Mouse (Mus musculus) adrenal gland, postnatal 10 days (tissue): Measurements from ENCODE around the gene Rps11. TPM values are rescaled to one million over a fixed set of nuclear protein-coding genes. Genes with fewer than 3 reads are reported as not detected.

Source experiments
- DNase-seq: peaks from one replicate; pipeline ENCODE4 v3.0.0; 2021; ENCODE audit warnings: mixed read lengths
- microRNA-seq: library from miRNA; unstranded; fragments of <30 nt; microRNA quantifications from one replicate; pipeline ENCODE4 v1.2.0, GENCODE M21; 2021
- total RNA-seq, 2 experiments: library from RNA; stranded (reverse); gene quantifications; 2 replicates each; pipeline ENCODE4 v1.2.3; 2021

Rps11 gene
- total RNA-seq, 2 experiments from 2014 or later: 1,283 to 1,295 TPM

GRCm38 (mm10) chr7:45083300-45083890 is 40.8 kb downstream of the Rps11 start:
- DNase-seq: peak; percentile 1

- DNase-seq: peak; percentile 60
Measured at GRCm38 (mm10) chr7:45082401-45083299, 41.6 kb downstream of the Rps11 start.

- no peak for DNase-seq
Measured at GRCm38 (mm10) chr7:45081016-45081415, 43.2 kb downstream of the Rps11 start.

- DNase-seq: peak; percentile 95
Measured at GRCm38 (mm10) chr7:45079856-45080255, 44.4 kb downstream of the Rps11 start.

GRCm38 (mm10) chr7:45078513-45078912 is 45.7 kb downstream of the Rps11 start:
- peak; percentile 87 for DNase-seq

- no peak for DNase-seq
Measured at GRCm38 (mm10) chr7:45077829-45078228, 46.4 kb downstream of the Rps11 start.

- DNase-seq: no peak
Measured at GRCm38 (mm10) chr7:45077322-45077721, 46.9 kb downstream of the Rps11 start.

- no peak for DNase-seq
Measured at GRCm38 (mm10) chr7:45076501-45076900, 47.7 kb downstream of the Rps11 start.

GRCm38 (mm10) chr7:45075405-45075804 is 48.8 kb downstream of the Rps11 start:
- DNase-seq: peak; percentile 68

GRCm38 (mm10) chr7:45073949-45074348 is 50.3 kb downstream of the Rps11 start:
- no peak for DNase-seq

GRCm38 (mm10) chr7:45073171-45073707 is 51.0 kb downstream of the Rps11 start:
- DNase-seq: no peak

Small RNA genes lying within 50 kb of the gene (microRNA-seq; reads per million reads assigned to microRNA genes)
- gene Mir150 (1,119 reads per million, percentile 75 among the genes with 10 or more reads in this experiment), gene Mir5121 (56.3 reads per million, percentile 37 among the genes with 10 or more reads in this experiment), gene Mir7055 (not detected)

Other genes starting within 250 kb of the Rps11 start
- 10 to 100 TPM; 73.7 to 83.7 TPM for gene Med25, start 231.7 kb downstream of the Rps11 start, total RNA-seq
- gene Fuz, start 228.4 kb downstream of the Rps11 start, total RNA-seq: 10 to 100 TPM; 19.5 to 24.8 TPM
- 10 to 100 TPM; 83.6 to 93.2 TPM for gene Ap2a1, start 194.9 kb downstream of the Rps11 start, total RNA-seq
- gene Tsks, start 181.2 kb downstream of the Rps11 start, total RNA-seq: not detected
- gene Cpt1c, start 149.6 kb downstream of the Rps11 start, total RNA-seq: 10 to 100 TPM in 1 of 2 experiments, 1 to 10 TPM in 1; 9.8 to 15.3 TPM
- gene Prmt1, start 137.9 kb downstream of the Rps11 start, total RNA-seq: 100 to 1,000 TPM; 254 to 258 TPM
- 10 to 100 TPM; 80.3 to 89.6 TPM for gene Irf3, start 126.8 kb downstream of the Rps11 start, total RNA-seq
- gene Bcl2l12, start 125.7 kb downstream of the Rps11 start, total RNA-seq: 10 to 100 TPM; 15.8 to 16.2 TPM
- 10 to 100 TPM; 69.6 to 81.1 TPM for gene Scaf1, start 108.1 kb downstream of the Rps11 start, total RNA-seq
- 10 to 100 TPM; 57.6 to 60.2 TPM for gene Rras, start 106.5 kb downstream of the Rps11 start, total RNA-seq
- gene Prr12, start 71.6 kb downstream of the Rps11 start, total RNA-seq: 10 to 100 TPM; 36.9 to 51.9 TPM
- gene Nosip, start 62.0 kb downstream of the Rps11 start, total RNA-seq: 10 to 100 TPM; 39.7 to 45.9 TPM
- gene Prrg2, start 61.8 kb downstream of the Rps11 start, total RNA-seq: 10 to 100 TPM; 18.5 to 20.0 TPM
- gene Rcn3, start 32.2 kb downstream of the Rps11 start, total RNA-seq: 10 to 100 TPM; 65.2 to 71.2 TPM
- 100 to 1,000 TPM; 169 to 185 TPM for gene Fcgrt, start 20.6 kb downstream of the Rps11 start, total RNA-seq
- gene Rpl13a, start 4.3 kb upstream of the Rps11 start, total RNA-seq: 1,000 to 10,000 TPM; 1,643 to 1,697 TPM
- not detected for gene Gm45713, start 11.8 kb upstream of the Rps11 start, total RNA-seq
- gene Flt3l, start 12.0 kb upstream of the Rps11 start, total RNA-seq: 10 to 100 TPM in 1 of 2 experiments, 1 to 10 TPM in 1; 9.7 to 18.1 TPM
- gene Pih1d1, start 29.9 kb upstream of the Rps11 start, total RNA-seq: 10 to 100 TPM; 59.0 to 68.5 TPM
- 10 to 100 TPM; 50.6 to 68.2 TPM for gene Aldh16a1, start 30.1 kb upstream of the Rps11 start, total RNA-seq
- under 1 TPM; 0.18 to 0.42 TPM for gene Slc17a7, start 39.5 kb upstream of the Rps11 start, total RNA-seq
- gene Gfy, start 55.1 kb upstream of the Rps11 start, total RNA-seq: not detected
- gene Pth2, start 56.6 kb upstream of the Rps11 start, total RNA-seq: not detected
- gene Ccdc155, start 80.5 kb upstream of the Rps11 start, total RNA-seq: under 1 TPM in 1 of 2 experiments, not detected in 1; 0.36 TPM
- under 1 TPM in 1 of 2 experiments, not detected in 1; 0.30 TPM for gene Dkkl1, start 87.7 kb upstream of the Rps11 start, total RNA-seq
- gene Tead2, start 91.3 kb upstream of the Rps11 start, total RNA-seq: 10 to 100 TPM; 21.0 to 24.0 TPM
- gene Cd37, start 114.7 kb upstream of the Rps11 start, total RNA-seq: 10 to 100 TPM; 13.9 to 17.6 TPM
- gene Slc6a16, start 116.6 kb upstream of the Rps11 start, total RNA-seq: under 1 TPM in 1 of 2 experiments, not detected in 1; 0.12 TPM
- gene Slc6a21, start 153.1 kb upstream of the Rps11 start, total RNA-seq: under 1 TPM in 1 of 2 experiments, not detected in 1; 0.42 TPM
- 10 to 100 TPM; 15.9 to 26.8 TPM for gene Trpm4, start 209.3 kb upstream of the Rps11 start, total RNA-seq
- gene Hrc, start 210.9 kb upstream of the Rps11 start, total RNA-seq: 10 to 100 TPM; 10.7 to 47.8 TPM
- 1 to 10 TPM; 1.9 to 3.0 TPM for gene Ppfia3, start 242.6 kb upstream of the Rps11 start, total RNA-seq
- 1 to 10 TPM in 1 of 2 experiments, under 1 TPM in 1; 0.90 to 2.9 TPM for gene Lin7b, start 246.1 kb upstream of the Rps11 start, total RNA-seq